In the genomic region with DNA sequence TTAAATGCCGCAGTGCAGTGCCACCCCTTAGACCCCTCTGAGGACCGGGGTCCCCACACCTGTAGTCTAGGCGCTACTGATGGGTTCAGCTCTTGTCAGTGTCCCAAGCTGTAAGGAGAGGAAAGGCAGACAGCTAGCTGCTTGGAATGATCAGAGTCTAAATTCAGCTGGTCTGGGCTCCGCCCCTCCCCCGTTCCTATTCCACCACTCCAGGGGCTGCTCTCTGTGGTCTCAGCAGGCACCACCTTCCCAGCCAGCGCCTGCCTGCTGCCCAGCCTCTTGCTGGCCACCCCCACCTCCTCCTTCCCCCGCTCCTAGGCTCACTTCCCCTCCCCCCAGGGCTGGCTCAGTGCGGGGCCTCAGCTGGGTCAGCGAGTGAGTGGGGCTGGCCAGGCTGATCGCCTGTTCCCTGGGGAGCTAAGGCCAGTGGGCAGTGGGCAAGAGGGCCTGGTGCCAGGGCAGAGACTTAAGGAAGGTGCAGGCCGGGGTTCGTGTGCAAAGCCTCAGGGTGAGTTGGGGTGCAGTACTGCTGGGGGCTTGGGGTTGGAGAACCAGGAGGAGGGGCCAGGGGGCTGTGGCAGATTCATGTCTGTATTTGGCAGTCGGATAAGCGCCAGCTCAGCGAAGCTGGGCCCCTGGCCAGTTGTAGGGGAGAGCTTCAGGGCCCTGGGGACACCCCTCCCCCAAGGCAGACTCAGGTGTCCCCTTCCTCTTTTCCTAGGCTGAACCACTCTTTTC, we compare ENCODE assay signal across 9 mouse cellular contexts. TPM values are rescaled to one million over a fixed set of nuclear protein-coding genes. Genes with fewer than 3 reads are reported as not detected.
DNase-seq lines count a peak whose midpoint lies in the region; ATAC-seq and TF ChIP-seq lines count a peak whose summit lies in the region.
"Had no signal": no experiment of that assay in that cellular context is flagged by ENCODE, and none has a peak within 500 bp of the region (broad histone marks: within the 10 kb centered on the region; RNA-seq: fewer than 3 reads in every experiment).

No protein-coding gene starts in this region.

- peaks cover 43% of the 10 kb centered on the region for H3K4me1 ChIP-seq in embryonic facial prominence, embryonic 10.5 days
- H3K4me1 ChIP-seq in kidney, embryonic 15.5 days: peaks cover 33% of the 10 kb centered on the region
- peaks cover 7% of the 10 kb centered on the region; the same call in 1 of the 2 replicates for H3K4me1 ChIP-seq in stomach, postnatal 0 days (replicated peaks; ENCODE audit: control insufficient read depth, insufficient read depth)

- no peaks in the 10 kb centered on the region for H3K27me3 ChIP-seq in embryonic facial prominence, embryonic 10.5 days (replicated peaks; ENCODE audit: low read depth, poor library complexity, severe bottlenecking)
- no peaks in the 10 kb centered on the region for H3K27me3 ChIP-seq in kidney, embryonic 15.5 days
- H3K27me3 ChIP-seq in stomach, postnatal 0 days (ENCODE audit: control insufficient read depth, insufficient read depth, low read length): no peaks in the 10 kb centered on the region

- peak; percentile 90 for ATAC-seq in kidney, embryonic 15.5 days (replicated peaks; ENCODE audit: low FRiP score)
- peak; percentile 79 for ATAC-seq in stomach, postnatal 0 days (ENCODE audit: low FRiP score, low TSS enrichment)

- 6% methylated on average over 15 of the region's 15 CpGs for WGBS in embryonic facial prominence, embryonic 10.5 days
- WGBS in kidney, embryonic 15.5 days: 10% methylated on average over 15 of the region's 15 CpGs
- 13% methylated on average over 15 of the region's 15 CpGs for WGBS in stomach, postnatal 0 days

- peak; percentile 78 to 80 for DNase-seq in right cerebral cortex, postnatal 10 days (ENCODE audit: low spot score in 2 of 2)
- DNase-seq in right cerebral cortex, postnatal 25 days: no peak
- peak; percentile 88 for DNase-seq in embryonic facial prominence, embryonic 10.5 days (ENCODE audit: low spot score)
- DNase-seq in heart, adult 8-10 months (ENCODE audit: low spot score): peak; percentile 58
- peak; percentile 65 for DNase-seq in lung, postnatal 14 days
- peak; percentile 63 for DNase-seq in stomach, postnatal 0 days (ENCODE audit: low spot score)
- no peak for DNase-seq in c-Kit-positive CD71-positive TER-119-positive erythroid progenitor cells, embryonic 14.5 days (ENCODE audit: low spot score)

- no peak for TF ChIP-seq EP300 in stomach, postnatal 0 days (optimal IDR thresholded peaks at IDR 0.05)

- H3K4me3 ChIP-seq in embryonic facial prominence, embryonic 10.5 days: peak overlapping the region; percentile 46
- H3K4me3 ChIP-seq in kidney, embryonic 15.5 days (replicated peaks): peak overlapping the region; percentile 35
- peak overlapping the region; percentile 22; the same call in 1 of the 2 replicates for H3K4me3 ChIP-seq in stomach, postnatal 0 days (ENCODE audit: low read depth, low read length)

- peaks cover 62% of the 10 kb centered on the region for H3K36me3 ChIP-seq in embryonic facial prominence, embryonic 10.5 days (replicated peaks)
- peaks cover 56% of the 10 kb centered on the region for H3K36me3 ChIP-seq in kidney, embryonic 15.5 days
- H3K36me3 ChIP-seq in stomach, postnatal 0 days (ENCODE audit: control insufficient read depth, insufficient read depth, low read length): no peaks in the 10 kb centered on the region

- peak overlapping the region; percentile 38 for H3K9ac ChIP-seq in kidney, embryonic 15.5 days
- H3K9ac ChIP-seq in stomach, postnatal 0 days (ENCODE audit: low read length): peak overlapping the region; percentile 50

- peak overlapping the region; percentile 83 for H3K27ac ChIP-seq in embryonic facial prominence, embryonic 10.5 days (replicated peaks)
- H3K27ac ChIP-seq in kidney, embryonic 15.5 days: peak overlapping the region; percentile 93
- peak overlapping the region; percentile 88 for H3K27ac ChIP-seq in stomach, postnatal 0 days (replicated peaks)

- TF ChIP-seq CTCF in stomach, postnatal 0 days (IDR thresholded peaks at IDR 0.05; ENCODE audit: low read depth): peak; percentile 14

- no peaks in the 10 kb centered on the region for H3K9me3 ChIP-seq in embryonic facial prominence, embryonic 10.5 days
- H3K9me3 ChIP-seq in kidney, embryonic 15.5 days (replicated peaks): no peaks in the 10 kb centered on the region
- H3K9me3 ChIP-seq in stomach, postnatal 0 days (ENCODE audit: control insufficient read depth, low read length): no peaks in the 10 kb centered on the region

- H3K4me2 ChIP-seq in kidney, embryonic 15.5 days: peak overlapping the region; percentile 62
- peak overlapping the region; percentile 39 for H3K4me2 ChIP-seq in stomach, postnatal 0 days (replicated peaks; ENCODE audit: low read depth)

RNA-seq across cellular contexts. Expression of gene Speg, which starts 24.8 kb away (rescaled TPM):
- polyA plus RNA-seq in embryonic facial prominence, embryonic 10.5 days (2016; fragmentation: Nextera tagmentation; extraction: Ambion mirVana): 30.2 and 30.6 TPM in 2 replicates
- 100 to 1,000 TPM; 131 to 145 (median 137) TPM for total RNA-seq in heart, adult 8-10 months (2022)
- polyA plus RNA-seq in kidney, embryonic 15.5 days (2015; fragmentation: Nextera tagmentation; extraction: Ambion mirVana): 45.1 and 53.9 TPM in 2 replicates
- polyA plus RNA-seq in stomach, postnatal 0 days (2015; fragmentation: Nextera tagmentation; extraction: Ambion mirVana): 28.8 and 30.0 TPM in 2 replicates

RNA-seq across cellular contexts. Expression of gene Gmppa, which starts 35.8 kb away (rescaled TPM):
- polyA plus RNA-seq in embryonic facial prominence, embryonic 10.5 days (2016; fragmentation: Nextera tagmentation; extraction: Ambion mirVana): 57.1 and 61.3 TPM in 2 replicates
- total RNA-seq in heart, adult 8-10 months (2022): 10 to 100 TPM; 34.1 to 44.8 (median 40.8) TPM
- 74.7 and 78.7 TPM in 2 replicates for polyA plus RNA-seq in kidney, embryonic 15.5 days (2015; fragmentation: Nextera tagmentation; extraction: Ambion mirVana)
- 85.2 and 98.6 TPM in 2 replicates for polyA plus RNA-seq in stomach, postnatal 0 days (2015; fragmentation: Nextera tagmentation; extraction: Ambion mirVana)

RNA-seq across cellular contexts. Expression of gene Des, which starts 39.8 kb away (rescaled TPM):
- polyA plus RNA-seq in embryonic facial prominence, embryonic 10.5 days (2016; fragmentation: Nextera tagmentation; extraction: Ambion mirVana): 10.4 and 15.6 TPM in 2 replicates
- total RNA-seq in heart, adult 8-10 months (2022): 1,000 to 10,000 TPM; 1,263 to 1,551 (median 1,367) TPM
- 53.5 and 53.9 TPM in 2 replicates for polyA plus RNA-seq in kidney, embryonic 15.5 days (2015; fragmentation: Nextera tagmentation; extraction: Ambion mirVana)
- 223 and 291 TPM in 2 replicates for polyA plus RNA-seq in stomach, postnatal 0 days (2015; fragmentation: Nextera tagmentation; extraction: Ambion mirVana)

RNA-seq across cellular contexts. Expression of gene Asic4, which starts 50.3 kb away (rescaled TPM):
- polyA plus RNA-seq in embryonic facial prominence, embryonic 10.5 days (2016; fragmentation: Nextera tagmentation; extraction: Ambion mirVana): 2.1 and 2.4 TPM in 2 replicates
- not detected for total RNA-seq in heart, adult 8-10 months (2022)
- 1.5 and 2.1 TPM in 2 replicates for polyA plus RNA-seq in kidney, embryonic 15.5 days (2015; fragmentation: Nextera tagmentation; extraction: Ambion mirVana)
- 0.55 and 0.63 TPM in 2 replicates for polyA plus RNA-seq in stomach, postnatal 0 days (2015; fragmentation: Nextera tagmentation; extraction: Ambion mirVana)
- total RNA-seq: liver, adult 2 months had no signal
- polyA plus RNA-seq: liver, adult 2 months had no signal

Comparison
In these comparisons a context has a peak if more than half of its experiments do, and no peak if none do; other contexts are left out.
1. DNase-seq: peak in right cerebral cortex, postnatal 10 days (2 of 2), embryonic facial prominence, embryonic 10.5 days (single experiment), heart, adult 8-10 months (single experiment), lung, postnatal 14 days (single experiment) and stomach, postnatal 0 days (single experiment); none in right cerebral cortex, postnatal 25 days (single experiment) and c-Kit-positive CD71-positive TER-119-positive erythroid progenitor cells, embryonic 14.5 days (single experiment).
2. Peak in every context shown above with its lines, with median percentiles within 50 percentile points of each other: H3K27ac ChIP-seq and H3K4me3 ChIP-seq.